Mouse (Mus musculus) gonadal fat pad, adult 2 months (tissue): Measurements from ENCODE around the gene Gm10375. TPM values are rescaled to one million over a fixed set of nuclear protein-coding genes. Genes with fewer than 3 reads are reported as not detected.
"Not testable (repeated sequence)": the region's sequence is repeated elsewhere in the genome, so short reads cannot be mapped to it uniquely, and the experiment has no call there.

Experiments used
- DNase-seq: peaks from one replicate; pipeline ENCODE4 v3.0.0-alpha.2; 2012; ENCODE audit warnings: low read depth
- polyA plus RNA-seq: library from polyadenylated mRNA; depleted of rRNA; stranded (reverse); fragments of >200 nt; gene quantifications from 2 replicates; pipeline ENCODE4 v1.2.3, GENCODE M21; 2012; rRNA removed

Gm10375 gene
- polyA plus RNA-seq, result not detected in 2 replicates

DNA sequence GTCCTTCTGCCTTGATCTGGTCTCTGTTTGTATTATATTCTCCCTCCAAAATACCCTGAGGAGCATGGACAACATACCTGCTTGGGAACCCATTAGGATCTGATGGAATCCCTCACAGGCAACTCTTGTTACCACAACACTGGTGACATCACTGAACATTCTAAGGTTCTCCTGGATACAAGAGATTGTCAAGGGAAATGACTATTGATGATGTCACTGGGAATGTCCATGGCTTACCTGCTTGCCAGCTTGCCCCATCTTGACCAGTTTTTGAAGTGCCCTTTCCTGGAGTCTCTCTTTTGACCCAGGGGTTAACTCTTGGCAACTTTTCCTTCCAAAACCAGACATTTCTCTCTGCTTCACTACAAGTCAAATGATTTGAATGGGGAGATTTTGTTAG, at the start of gene Gm10375:
Gene Gm10375, minus strand, starts transcription at position 101 of the 400 bp plus-strand sequence.
- DNase-seq, result not testable (repeated sequence)

DNA sequence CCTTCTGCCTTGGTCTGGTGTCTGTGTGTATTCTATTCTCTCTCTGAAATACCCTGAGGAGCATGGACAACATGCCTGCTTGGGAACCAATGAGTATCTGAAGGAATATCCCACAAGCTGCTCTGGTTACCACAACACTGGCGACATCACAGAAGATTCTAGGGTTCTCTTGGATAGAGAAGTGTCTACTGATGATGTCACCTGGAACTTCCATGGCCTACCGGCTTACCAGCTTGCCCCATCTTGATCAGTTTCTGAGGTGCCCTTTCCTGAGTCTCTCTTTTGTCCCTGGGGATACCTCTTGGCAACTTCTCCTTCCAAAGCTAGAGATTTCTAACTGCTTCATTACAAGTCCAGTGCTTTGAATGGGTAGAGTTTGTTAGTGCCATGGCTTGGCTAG, 28.8 kb downstream of the Gm10375 start, which contains the start of gene Gm17654:
Gene Gm17654, minus strand, starts transcription at position 101 of the 400 bp plus-strand sequence.
- not testable (repeated sequence) for DNase-seq

DNA sequence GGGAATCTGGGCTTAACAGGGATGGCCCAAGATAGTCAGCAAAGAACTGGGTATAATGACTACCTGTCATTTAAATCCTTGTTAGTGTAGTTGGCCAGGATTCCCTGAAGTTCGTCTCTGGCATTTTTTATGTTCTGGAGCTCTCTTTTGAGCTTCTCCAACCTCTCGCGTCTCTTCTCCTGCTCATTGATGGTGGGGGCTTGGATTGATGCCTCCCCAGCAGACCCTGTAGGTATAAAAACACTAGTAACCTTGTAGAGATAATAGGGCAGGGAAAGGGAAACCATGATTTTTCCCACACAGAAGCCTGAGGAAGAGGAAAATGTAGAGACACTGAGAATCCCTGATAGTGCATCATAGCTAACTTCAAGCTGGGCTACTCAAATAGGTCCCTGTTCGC, 29.8 kb downstream of the Gm10375 start:
- DNase-seq, result not testable (repeated sequence)

Other genes with a start within 250 kb of the Gm10375 start
- gene Gm8138, start 191.7 kb downstream of the Gm10375 start, polyA plus RNA-seq, result not detected in 2 replicates
- 0.19 TPM in 1 of 2 replicates, not detected in the other for gene Gm5799, start 64.4 kb downstream of the Gm10375 start, polyA plus RNA-seq
- gene Gm17654, start 28.9 kb downstream of the Gm10375 start, polyA plus RNA-seq, result not detected in 2 replicates
- not detected in 2 replicates for gene Gm8165, start 69.2 kb upstream of the Gm10375 start, polyA plus RNA-seq
- not detected in 2 replicates for gene Gm7324, start 89.8 kb upstream of the Gm10375 start, polyA plus RNA-seq
- not detected in 2 replicates for gene Gm16506, start 119.5 kb upstream of the Gm10375 start, polyA plus RNA-seq
- gene Gm6526, start 139.9 kb upstream of the Gm10375 start, polyA plus RNA-seq, result not detected in 2 replicates
- gene Gm8180, start 176.7 kb upstream of the Gm10375 start, polyA plus RNA-seq, result not detected in 2 replicates